Mouse (Mus musculus) neutrophil, adult 83 days (primary cell): ENCODE measurements around the gene Akap4. TPM values are rescaled to one million over a fixed set of nuclear protein-coding genes. Genes with fewer than 3 reads are reported as not detected.

Experiments
- total RNA-seq, 2 experiments: library from RNA; stranded (reverse); gene quantifications; one replicate each; pipeline ENCODE4 v1.2.4; 2023

Akap4 gene
- total RNA-seq, result not detected

GRCm38 (mm10) chrX:7067219-7067618, at the start of gene Akap4:
TSS of gene Akap4 (plus strand) at chrX:7067519.

GRCm38 (mm10) chrX:7041519-7041918, 25.8 kb upstream of the Akap4 start, which contains the start of gene Ccnb3:
TSS of gene Ccnb3 (minus strand) at chrX:7041619.

Other genes starting within 250 kb of the Akap4 start
- gene Ccnb3, start 25.9 kb upstream of the Akap4 start, total RNA-seq, result under 1 TPM in 1 of 2 experiments, not detected in 1; 0.53 TPM